Mouse (Mus musculus) testis, postnatal 14 days (tissue): Measurements from ENCODE around the gene A230050P20Rik.

Source experiments
- DNase-seq: peaks from one replicate; pipeline ENCODE4 v3.0.0; 2021; ENCODE audit warnings: low spot score

A230050P20Rik gene

DNA sequence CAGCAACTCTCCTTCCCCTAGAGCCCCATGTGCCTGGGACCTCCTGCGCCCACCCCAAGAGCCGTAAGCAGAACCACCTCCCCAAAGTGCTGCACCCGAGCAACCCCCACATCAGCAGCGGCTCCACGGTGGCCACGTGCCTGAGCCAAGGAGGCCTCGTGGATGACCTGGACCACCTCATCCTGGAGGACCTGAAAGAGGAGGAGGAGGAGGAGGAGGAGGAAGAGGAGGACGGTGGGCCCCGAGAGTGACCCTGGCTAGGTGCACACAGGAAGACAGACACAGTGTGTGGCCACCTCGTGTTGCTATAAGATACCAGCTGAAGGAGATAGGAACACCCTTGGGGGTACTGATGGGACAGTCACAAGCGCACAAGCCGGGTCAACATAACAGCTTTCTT is 5.1 kb downstream of the A230050P20Rik start:
- DNase-seq = no peak

DNA sequence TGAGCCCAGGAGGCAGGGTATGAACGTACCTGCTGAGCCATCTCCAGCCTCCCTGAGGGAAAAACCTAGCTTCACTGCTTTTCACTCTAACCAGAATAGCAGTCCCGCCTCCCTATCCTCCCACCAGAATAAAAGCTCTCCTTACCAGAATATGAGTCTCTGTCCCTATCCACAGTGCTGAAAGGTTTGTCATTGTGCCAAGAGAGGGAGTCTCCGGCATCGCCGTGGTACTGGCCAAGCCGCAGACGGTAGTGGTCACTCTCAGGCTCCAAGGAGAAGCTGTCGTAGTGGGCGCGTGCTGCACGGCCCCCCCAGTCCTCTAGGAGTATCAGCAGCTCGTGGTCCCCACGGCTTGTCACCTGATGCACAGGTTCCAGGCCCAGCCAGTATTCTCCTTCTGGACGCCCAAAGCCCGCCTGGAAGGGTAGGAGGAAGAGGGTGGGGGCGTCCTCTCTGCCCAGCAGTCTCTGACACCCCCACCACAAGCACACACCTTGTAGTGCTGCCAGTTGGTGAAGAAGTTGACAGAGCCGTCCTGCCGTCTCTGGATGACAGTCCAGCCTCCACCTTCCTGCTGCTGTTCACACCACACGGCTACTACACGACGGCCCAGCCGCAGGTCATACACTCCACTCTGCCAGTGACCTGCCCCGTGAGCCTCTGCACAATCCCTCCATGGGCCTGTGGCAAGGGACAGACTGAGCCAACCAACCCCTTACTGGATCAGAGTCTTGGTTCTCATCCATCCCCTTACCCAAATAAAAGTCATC is 6.8 kb downstream of the A230050P20Rik start:
- no peak for DNase-seq

DNA sequence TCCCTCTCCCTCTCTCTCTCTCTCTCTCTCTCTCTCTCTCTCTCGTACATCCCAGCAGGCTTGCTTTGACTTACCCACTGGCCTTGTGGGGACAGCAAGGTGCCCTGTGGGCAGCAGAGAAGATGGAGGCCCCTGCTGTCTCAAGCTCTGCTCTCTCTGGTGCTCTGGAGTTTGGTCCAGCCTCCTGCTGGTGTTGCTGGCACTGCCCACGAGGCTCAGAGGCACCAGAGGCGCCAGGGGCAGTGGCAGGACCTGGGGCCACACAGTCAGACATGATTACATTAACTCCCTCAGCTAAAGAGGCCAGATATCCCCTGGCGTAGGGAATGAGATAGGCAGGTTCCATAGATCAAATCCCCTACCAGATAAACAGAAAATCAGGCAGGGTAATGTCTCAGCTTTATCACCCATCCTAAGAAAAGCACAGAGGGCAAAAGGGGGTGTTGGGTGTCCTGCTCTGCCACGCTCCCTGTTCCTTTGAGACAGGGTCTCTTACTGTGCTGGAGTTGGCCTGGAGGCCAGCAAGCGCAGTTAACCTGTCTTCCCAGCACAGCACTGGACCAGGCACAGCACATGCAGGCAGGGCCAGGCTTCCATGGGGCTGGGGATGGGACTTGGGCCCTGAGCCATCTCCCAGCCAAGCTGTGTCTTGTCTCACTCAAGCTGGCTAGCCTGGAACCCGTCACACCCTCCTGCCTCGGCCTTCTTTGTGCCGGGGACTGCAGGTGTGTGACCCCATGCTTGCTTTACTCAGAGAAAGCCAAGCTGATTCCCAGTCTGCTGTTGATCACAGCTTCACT is 8.1 kb downstream of the A230050P20Rik start:
- no peak for DNase-seq

DNA sequence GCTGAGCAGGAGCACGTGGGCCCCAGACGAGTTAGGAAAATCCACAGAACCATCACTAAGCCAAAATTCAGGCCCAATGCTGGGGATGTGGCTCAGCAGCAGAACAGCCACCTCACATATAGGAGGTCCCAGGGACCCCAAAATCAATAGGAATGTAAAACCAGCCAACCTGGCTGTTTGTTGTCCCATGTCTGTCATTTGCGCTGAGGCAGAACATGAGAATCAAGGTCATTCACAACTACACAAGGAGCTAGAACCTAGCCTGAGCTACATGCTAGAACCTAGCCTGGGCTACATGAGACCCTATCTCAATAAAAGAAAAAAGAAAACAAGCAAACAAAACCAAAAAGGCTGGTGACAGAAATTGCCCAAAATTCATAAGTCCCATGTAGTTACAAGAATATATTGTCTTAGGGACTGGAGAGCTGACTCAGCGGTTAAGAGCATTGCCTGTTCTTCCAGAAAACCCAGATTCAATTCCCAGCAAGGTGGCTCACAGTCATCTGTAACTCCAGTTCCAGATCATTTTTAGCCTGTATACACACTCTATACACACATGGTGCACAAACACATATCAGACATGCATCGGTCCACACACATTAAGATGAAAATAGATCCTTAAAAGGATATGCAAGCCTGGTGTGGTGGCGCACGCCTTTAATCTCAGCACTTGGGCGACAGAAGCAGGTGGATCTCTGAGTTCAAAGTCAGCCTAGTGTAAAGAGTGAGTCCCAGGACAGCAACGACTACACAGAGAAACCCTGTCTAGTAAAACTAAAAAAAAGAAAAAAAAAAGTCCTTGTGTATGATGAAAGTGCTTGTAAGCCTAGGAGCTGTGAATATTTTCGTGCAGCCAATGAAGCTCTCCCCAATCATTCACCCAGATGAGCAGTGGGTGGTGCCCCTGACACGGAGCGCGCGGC is 8.9 kb downstream of the A230050P20Rik start:
- DNase-seq = no peak

DNA sequence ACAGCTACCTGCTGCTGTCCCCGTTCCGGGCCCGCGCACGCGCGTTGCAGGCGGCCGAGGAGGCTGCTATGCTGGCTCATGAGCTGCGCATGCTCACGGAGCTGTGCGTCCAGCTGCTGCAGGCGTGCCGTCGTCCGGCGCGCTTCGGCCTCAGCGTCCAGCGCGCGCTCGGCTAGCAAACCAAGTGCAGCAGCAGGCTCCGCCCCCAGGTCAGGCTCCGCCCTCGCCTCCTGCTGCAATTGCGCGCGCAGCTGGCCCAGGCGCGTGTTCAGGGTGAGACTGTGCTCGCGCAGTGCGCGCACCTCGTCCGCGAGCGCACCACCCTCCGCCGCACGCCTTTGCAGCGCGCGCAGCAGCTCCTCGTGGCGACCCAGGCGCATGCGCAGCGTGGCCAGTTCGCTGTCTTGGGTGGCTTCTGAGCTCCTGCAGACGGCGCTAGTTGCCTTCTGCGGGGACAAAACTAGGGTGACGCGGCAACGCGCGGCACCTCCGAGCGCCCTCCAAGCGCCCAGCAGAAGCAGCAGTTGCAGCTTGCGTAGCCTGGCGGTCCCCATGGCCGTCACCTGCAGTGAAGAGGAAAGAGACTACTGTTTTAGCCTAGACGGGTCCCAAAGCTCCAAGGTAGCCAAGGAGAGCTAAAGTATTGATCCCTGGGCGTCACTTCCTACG is 9.7 kb downstream of the A230050P20Rik start:
- DNase-seq = peak; percentile 99

DNA sequence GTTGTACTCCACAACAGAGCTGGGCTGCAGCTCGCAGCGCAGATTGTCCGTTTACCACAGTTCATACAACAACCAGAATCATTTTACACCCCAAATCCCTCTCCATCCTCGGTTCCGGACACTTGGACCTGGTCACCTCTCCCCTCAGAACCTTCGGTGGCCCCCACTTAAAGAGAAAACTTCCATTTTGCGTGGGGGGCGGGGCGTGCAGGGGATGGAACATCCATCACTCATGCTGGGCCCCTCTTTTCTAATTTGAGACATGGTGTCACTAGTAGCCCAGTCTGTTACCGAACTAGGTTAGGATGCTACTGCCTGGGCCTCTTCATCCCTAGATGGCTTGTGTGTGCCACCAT is 10.2 kb downstream of the A230050P20Rik start:
- DNase-seq = no peak

DNA sequence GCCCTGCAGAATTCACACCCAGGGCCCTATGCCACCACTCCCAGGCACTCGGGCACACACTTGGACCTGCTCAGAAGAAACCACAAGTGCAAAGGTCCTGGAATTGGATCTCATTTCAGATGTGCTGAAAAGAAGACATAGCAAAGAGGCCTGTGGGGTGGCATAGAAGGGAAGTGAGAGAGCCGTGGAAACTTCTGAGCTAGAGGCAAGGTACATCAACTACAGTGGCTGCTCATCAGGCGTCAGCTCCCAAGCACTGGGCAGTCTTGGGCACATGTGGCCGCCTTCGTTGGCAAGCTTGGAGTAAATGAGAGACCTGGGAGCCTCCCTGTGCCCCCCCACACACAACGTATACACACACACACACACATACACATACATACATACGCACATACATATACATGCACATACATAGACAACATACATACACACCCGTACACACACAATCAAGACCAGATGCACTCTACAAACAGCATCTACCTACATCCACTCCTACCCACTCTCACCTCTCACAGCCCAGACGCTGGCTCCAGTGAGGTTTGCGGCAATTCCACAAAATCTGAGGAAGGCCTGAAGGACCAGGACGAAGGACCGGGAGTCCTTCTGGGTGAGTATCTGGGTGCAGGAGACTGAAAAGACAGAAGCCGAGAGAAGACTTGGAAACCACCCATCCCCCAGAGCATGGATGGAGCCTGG is 10.8 kb downstream of the A230050P20Rik start, which contains the start of gene Angptl6:
Gene Angptl6 (minus strand): TSS at position 631 of the 696 bp plus-strand sequence.
- no peak for DNase-seq

DNA sequence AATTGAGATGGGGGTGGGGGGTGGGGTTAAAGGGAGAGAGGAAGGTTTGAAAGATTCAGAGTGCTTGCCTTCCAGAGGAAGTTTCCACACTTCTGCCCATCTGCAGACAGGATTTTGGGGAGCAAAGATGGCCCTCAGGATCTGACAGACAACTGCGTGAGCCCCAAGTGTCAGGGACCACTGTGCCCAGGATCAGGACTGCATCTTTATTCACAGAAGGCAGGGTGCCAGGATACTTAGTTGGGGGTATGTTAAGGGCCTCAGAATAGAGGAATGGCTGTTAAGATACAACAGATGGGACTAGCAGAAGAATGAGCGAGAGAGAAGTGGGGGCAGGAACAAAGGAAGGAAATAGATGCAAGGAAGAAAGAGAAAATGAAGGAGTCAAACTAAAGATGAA is 18.1 kb downstream of the A230050P20Rik start:
- DNase-seq = no peak

DNA sequence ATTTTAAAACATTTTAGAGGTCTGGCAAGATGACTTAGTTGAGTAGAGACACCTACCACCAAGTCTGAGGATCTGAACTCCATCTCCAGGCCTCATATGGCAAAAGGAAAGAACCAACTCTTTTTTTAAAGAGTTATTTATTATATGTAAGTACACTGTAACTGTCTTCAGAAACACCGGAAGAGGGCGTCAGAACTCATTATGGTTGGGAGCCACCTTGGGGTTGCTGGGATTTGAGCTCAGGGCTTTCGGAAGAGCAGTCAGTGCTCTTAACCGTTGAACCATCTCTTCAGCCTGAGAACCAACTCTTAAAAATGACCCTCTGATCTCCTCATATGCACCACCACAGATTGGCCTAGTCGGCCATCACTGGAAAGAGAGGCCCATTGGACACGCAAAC is 18.7 kb downstream of the A230050P20Rik start:
- DNase-seq = no peak

DNA sequence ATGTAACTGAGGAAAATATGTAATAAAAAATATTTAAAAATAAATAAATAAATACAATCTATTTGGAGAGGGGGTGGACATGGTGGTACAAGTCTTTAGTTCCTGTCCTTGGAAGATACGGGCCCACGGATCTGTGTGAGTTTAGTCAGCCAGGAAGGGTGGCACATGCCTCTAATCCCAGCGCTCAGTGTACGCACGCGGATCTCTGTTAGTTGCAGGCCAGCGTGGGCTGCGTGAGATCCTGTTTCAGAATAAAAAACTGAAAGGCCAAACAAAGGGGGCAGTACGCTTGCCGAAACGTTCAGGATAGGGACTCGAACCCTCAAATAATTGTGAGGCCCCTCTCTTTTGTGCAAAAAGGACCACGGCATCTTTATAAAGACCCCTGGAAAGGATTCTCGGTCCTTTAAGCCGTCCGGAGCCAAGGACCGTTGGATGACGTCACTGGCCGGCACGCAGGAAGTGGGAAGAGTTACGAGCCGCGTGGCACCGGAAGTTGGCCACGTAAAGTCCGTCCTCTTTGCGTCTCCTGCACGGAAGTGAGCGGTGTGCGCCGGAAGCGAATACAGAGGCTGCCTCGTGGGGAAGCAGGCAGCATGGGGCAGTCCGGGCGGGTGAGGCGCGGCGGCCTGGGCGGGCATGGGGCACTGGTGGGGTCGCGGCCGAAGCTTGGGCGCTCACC is 19.4 kb downstream of the A230050P20Rik start, which contains the start of gene Ppan:
Gene Ppan (plus strand): TSS at position 472 of the 682 bp plus-strand sequence.
- peak; percentile 95 for DNase-seq

DNA sequence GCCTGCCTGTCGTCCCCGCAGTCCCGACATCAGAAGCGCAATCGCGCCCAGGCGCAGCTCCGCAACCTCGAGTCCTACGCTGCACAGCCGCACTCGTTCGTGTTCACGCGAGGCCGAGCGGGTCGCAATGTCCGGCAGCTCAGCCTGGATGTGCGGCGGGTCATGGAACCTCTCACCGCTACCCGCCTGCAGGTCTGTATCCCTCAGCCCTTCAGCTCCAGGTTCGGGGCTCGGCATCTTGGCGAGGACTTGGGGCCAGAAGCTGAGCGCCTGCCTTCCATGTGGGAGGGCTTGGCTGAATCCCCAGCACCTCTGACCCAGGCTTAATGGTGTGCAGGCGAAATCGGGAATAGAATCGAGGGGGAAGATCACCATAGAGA is 19.9 kb downstream of the A230050P20Rik start:
- DNase-seq = no peak

DNA sequence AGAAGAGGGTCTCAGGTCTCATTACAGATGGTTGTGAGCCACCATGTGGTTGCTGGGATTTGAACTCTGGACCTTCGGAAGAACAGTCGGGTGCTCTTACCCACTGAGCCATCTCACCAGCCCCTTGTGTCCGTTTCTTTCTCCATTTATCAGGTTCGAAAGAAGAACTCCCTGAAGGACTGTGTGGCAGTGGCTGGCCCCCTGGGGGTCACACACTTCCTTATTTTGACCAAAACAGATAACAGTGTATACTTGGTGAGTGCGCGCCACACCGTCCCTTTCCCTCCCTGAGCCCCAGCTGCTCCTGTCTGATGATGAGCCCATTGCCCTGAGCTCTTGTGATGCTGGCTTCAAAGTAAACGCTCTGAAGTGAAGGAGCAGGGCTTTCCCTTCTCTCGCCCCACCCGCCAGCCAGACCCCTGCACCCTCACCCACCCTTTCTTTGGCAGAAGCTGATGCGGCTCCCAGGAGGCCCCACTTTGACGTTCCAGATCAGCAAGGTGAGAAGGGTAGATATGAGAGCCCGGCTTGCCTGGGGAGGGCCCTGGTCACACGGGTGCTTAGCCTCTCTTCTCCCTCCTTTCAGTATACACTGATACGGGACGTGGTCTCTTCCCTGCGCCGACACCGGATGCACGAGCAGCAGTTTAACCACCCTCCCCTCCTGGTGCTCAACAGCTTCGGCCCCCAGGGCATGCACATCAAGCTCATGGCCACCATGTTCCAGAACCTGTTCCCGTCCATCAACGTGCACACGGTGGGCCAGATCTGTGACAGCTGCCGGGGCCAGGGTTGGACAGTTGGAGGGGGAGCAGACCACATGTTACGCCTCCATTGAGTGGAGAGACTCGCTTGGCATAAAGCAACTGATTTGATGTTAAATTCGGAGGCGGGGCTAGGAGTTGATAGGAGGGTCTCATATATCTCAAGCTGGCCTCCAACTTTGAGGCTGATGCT is 21.0 kb downstream of the A230050P20Rik start:
- no peak for DNase-seq

DNA sequence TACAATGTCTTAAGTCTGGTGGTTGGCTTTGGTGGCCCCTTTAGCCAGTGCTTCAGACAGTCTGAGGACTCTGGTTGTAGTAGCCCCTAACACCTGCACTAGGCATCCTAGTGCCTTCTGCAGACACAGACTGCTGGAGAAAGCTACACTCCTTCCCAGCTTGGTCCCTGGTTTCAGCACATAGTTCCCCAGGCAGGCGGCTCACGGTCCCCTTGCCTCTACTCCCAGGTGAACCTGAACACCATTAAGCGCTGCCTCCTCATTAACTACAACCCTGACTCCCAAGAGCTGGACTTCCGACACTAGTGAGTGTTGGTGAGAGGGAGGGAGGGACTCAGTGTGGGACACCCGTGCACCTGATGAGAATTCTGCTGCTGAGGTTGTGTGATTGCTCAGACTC is 22.0 kb downstream of the A230050P20Rik start:
- DNase-seq = no peak

DNA sequence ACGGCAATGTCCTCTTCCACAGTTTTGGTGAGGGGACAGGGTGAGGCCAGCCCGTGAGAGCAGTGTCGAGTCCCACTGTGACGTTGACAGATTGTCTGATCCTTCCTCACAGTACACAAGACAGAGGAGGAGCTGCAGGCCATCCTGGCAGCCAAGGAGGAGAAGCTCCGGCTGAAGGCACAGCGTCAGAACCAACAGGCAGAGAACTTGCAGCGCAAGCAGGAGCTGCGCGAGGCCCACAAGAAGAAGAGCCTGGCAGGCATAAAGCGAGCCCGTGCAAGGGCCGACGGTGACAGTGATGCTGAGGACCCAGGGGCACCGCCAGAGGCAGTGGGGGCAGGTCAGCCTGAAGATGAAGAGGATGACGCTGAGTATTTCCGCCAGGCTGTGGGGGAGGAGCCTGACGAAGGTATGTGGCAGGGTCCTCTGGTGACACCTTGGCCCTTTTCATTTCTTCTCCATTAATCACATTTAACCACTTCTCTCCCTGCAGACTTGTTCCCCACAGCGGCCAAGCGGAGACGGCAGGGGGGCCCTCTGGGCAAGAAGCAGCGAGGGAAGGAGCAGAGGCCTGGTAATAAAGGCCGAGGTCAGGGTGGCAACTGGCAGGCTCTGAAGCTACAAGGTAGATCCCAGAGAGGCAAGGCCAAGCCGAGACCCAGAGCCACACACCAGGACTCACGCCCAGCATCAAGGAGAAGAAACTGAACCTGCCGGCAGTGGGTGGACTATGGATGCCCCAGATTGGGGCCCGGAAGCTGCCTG is 23.1 kb downstream of the A230050P20Rik start:
- no peak for DNase-seq

DNA sequence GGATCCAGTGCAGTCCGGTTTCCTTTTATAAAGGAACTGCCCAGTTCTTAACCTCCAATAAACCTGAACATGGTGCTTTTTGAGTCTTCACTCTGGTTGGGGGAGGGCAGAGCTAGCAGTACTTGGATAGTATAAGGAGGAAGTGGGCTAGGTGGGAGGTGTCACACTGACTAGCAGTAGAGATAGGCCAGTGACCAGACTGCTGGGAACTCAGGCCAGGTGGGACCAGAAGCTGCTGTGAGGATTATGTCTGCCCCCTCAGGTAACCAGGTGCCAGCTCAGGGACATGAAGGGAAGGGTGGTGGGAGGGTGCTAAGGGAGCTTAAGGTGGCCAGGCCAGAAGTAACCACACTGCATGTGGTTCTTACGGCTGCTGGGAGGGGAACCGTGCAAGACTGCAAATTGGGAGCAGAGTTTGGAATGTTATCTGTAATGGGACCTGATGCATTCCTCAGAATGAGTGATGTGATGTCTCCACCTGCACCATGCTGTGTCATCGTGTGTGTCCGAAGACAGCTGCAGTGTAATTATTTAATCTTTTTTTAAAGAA is 23.7 kb downstream of the A230050P20Rik start:
- no peak for DNase-seq

DNA sequence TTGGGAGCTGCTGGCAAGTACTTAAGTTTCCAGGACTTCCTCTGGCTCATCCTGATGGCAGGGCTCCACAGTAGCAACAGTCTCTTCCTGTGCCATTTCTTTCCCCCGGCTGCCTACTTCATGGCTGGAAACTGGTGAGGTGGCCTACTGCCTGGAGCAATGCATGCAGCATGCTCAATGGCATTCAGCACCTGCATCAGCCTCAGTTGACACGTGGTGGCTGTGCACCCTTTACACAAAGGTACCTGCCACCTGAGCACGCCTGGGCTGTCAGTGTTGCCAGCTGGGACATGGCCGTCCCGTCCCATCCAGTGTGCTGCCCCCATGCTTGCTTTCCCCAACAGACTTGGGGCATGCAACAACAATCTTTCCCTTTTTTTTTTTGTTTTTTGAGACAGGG is 24.6 kb downstream of the A230050P20Rik start:
- DNase-seq = no peak

DNA sequence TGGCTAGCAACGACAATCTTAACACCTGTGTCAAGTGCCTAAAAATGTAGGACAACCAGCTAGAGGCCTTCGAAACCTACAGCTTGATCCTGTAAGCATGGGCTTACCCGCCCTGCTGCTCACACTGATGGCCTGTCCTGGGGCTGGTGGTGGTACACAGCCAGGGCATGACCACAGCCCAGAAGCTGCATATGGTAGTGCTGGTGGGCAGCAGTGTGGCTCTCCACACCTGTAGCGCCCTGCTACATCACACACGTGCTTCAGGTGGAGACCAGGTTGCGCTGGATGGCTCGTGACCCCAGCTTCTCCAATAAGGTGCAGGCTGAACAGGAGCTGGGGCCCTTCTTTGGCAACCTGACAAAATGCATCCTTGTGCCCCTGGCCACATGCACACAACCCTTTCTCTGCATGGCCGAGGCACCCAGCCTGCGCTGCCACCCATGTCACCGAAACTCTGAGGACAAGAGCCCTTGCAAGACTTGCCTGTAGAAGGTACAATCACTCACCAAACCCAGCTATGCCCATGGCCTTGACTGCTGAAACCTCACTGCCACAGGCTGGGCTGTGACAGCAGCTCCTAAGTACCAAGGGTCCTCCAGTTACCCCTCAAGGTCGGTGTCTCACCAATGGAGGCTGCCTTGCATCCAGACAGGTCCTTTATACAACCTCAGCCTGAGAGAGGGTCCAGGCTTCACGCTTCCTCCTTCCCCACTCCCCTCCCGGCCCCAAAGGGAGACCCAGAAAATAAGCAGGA is 25.3 kb downstream of the A230050P20Rik start:
- no peak for DNase-seq
